Mouse (Mus musculus) cerebellum, adult (tissue): ENCODE data around the gene Tap2.
"Not testable (repeated sequence)": the region's sequence is repeated elsewhere in the genome, so short reads cannot be mapped to it uniquely, and the experiment has no call there.

ENCODE experiments used
- ATAC-seq: cut with Nextera tagmentation; 2 replicates; pipeline ENCODE4 v1.9.2; 2017; ENCODE audit warnings: mild to moderate bottlenecking, moderate library complexity, mixed read lengths; ENCODE audit not compliant: insufficient number of reproducible peaks, low FRiP score, low TSS enrichment

Tap2 gene

GRCm38 (mm10) chr17:34209680-34210079 is 6.4 kb downstream of the Tap2 start:
- ATAC-seq = no peak

- no peak for ATAC-seq
These were observed 7.3 kb downstream of the Tap2 start for GRCm38 (mm10) chr17:34210599-34210998.

DNA sequence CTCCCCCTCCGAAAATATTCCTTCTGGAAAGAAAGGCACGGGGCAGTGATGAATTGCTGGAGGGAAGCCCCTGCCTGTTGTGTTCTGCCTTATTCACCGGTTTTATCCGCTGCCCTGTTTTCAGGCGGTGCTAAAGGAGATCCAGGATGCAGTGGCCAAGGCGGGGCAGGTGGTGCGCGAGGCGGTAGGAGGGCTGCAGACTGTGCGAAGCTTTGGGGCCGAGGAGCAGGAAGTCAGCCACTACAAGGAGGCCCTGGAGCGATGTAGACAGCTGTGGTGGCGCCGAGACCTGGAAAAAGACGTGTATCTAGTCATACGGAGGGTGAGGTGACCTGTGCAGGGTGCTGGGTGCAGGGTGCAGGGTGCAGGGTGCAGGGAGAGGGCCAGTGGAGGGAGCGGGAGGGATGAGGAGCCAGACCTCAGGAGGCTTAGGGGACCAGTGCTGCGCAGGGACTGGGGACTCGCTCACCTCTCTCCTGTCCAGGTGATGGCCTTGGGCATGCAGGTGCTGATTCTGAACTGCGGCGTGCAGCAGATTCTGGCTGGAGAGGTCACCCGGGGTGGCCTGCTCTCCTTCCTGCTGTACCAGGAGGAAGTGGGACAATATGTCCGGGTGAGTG is 8.5 kb downstream of the Tap2 start:
- ATAC-seq = no peak

DNA sequence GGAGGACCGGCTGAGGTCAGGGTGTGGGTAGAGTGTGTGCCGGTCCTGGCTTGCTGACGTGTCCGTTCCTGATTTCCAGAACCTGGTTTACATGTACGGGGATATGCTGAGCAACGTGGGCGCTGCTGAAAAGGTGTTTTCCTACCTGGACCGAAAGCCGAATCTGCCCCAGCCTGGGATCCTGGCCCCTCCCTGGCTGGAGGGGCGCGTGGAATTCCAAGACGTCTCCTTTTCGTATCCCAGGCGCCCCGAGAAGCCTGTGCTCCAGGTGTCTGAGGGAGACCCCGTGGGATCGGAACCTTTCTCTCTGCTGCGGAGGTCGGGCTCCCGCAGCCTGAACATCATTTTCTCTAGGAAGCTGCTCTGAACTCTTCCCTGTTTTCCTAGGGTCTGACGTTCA is 10.6 kb downstream of the Tap2 start:
- no peak for ATAC-seq

GRCm38 (mm10) chr17:34215176-34215575 is 11.8 kb downstream of the Tap2 start:
- ATAC-seq = no peak

DNA sequence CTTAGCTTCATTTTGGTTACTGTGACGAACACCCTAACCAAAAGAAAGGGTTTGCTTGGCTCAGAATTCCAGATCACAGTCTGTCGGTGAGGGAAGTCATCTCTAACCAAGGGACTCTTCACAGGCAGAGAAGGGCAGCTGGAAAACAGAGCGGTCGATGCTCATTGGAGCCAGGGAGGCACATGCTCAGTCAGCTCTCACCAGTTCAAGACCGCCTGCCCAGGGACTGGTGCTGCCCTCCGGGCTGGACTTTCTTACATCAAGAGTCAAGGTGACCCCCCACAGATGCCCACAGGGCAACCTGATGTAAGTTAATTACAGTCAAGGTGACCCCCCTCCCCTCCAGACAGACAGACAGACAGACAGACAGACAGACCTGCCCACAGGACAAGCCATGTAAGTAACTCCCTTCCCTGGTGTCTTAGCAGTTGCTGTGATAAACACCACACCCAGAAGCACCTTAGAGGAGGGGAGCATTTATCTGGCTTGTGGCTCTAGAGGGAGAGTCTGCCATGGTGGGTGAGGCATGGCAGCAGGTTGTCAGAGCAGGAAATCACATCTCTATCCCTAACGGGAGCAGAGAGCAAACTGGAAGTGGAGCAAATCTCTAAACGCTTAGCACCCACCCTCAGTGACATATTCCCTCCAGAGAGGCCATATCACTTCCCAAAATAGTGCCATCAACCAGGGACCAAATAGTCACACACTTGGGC is 14.0 kb downstream of the Tap2 start:
- no peak for ATAC-seq

- ATAC-seq = no peak
These were observed 14.7 kb downstream of the Tap2 start for GRCm38 (mm10) chr17:34217986-34218385.

GRCm38 (mm10) chr17:34218675-34219074 is 15.3 kb downstream of the Tap2 start:
- no peak for ATAC-seq

DNA sequence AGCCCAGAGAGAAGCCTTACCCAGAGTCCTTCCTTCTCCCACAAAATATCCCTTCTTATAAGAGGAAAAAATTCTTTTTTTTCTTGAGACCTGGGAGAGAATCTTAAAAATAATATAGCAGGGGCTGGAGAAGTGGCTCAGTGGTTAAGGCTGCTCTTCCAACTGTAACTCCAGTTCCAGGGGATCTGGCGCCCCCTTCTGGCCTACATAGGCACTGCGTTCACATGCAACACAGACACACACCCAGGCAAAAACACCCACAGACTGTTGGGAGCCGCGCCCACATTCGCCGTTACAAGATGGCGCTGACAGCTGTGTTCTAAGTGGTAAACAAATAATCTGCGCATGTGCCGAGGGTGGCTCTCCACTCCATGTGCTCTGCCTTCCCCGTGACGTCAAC is 15.8 kb downstream of the Tap2 start:
- ATAC-seq = not testable (repeated sequence)

DNA sequence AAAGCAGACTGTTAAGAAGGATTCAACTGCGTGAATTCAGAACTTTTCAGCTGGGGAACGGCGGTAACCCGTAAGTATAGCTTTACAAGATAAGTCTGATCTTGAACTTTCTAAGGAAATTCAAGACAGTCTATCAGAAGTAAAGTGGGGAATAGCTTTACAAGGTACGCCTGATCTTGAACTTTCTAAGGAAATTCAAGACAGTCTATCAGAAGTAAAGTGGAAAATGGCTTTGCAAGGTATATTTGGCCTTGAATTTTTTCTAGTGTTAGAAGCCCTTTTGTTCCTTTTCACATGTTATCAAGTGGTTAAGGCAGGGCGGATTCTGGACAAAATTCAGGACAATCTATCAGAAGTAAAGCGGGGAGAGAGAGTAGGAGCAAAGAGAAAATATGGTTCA is 16.5 kb downstream of the Tap2 start:
- ATAC-seq = not testable (repeated sequence)

DNA sequence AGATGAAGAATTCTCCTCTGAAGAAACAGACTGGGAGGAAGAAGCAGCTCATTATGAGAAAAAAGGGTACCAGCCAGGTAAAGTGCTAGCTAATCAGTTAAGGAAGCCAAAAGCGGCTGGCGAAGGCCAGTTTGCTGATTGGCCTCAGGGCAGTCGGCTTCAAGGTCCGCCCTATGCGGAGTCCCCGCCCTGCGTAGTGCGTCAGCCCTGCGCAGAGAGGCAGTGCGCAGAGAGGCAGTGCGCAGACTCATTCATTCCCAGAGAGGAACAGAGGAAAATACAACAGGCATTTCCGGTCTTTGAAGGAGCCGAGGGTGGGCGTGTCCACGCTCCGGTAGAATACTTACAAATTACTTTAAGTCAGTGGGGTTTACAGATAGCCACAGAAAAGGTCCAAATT is 17.1 kb downstream of the Tap2 start:
- ATAC-seq = not testable (repeated sequence)

DNA sequence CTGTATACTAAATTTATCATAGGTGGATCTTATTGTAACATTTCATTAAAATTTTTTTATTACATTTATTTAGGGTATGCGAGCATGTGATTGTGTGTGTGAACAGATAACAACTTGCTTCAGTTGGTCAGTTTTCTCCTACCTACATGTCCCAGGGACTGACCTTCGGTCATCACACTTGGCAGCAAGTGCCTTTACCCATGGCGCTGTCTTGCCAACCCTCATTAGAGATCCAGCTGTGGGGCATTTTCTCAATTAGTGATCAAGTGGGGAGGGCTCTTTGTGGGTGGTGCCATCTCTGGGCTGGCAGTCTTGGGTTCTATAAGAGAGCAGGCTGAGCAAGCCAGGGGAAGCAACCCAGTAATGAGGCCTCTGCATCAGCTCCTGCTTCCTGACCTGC is 21.5 kb downstream of the Tap2 start:
- ATAC-seq = no peak

- no peak for ATAC-seq
These were observed 22.1 kb downstream of the Tap2 start for GRCm38 (mm10) chr17:34225426-34225825.

GRCm38 (mm10) chr17:34225911-34226310 is 22.6 kb downstream of the Tap2 start:
- ATAC-seq = not testable (repeated sequence)

DNA sequence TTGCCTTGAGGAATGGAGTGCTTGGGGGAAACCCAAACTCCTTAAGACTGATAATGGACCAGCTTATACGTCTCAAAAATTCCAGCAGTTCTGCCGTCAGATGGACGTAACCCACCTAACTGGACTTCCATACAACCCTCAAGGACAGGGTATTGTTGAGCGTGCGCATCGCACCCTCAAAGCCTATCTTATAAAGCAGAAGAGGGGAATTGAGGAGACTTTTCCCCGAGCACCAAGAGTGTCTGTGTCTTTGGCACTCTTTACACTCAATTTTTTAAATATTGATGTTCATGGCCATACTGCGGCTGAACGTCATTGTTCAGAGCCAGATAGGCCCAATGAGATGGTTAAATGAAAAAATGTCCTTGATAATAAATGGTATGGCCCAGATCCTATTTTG is 27.6 kb downstream of the Tap2 start:
- not testable (repeated sequence) for ATAC-seq

DNA sequence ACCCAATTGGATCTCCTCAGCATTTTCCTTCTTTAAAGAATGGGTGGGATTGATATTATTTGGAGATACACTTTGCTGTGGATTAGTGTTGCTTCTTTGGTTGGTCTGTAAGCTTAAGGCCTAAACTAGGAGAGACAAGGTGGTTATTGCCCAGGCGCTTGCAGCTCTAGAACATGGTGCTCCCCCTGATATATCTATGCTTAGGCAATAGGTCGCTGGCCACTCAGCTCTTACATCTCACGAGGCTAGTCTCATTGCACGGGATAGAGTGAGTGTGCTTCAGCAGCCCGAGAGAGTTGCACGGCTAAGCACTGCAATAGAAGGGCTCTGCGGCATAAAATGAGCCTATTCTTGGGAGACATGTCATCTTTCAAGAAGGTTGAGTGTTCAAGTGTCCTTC is 28.7 kb downstream of the Tap2 start:
- not testable (repeated sequence) for ATAC-seq

DNA sequence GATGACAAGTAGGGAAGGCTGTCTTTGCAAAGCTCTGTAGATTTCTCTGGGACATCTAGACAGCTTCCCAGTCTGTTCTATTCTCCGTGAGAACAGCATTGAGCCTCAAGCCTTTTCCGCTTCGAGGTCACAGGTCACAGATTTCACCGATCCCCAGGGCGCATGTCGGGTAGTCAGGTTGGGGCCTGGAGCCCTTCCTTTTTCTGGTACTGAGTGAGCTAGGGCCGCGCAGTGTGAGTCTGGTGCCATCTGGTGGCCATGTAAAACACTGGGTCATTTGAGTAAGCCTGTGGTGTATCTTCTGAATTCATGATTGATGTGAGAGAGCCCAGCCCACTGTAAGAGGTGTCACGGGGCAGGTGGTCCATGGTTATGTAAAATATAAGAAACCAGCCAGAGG is 31.6 kb downstream of the Tap2 start:
- no peak; the same call in 1 of the 2 replicates for ATAC-seq

GRCm38 (mm10) chr17:34236691-34237090 is 33.4 kb downstream of the Tap2 start:
- ATAC-seq = no peak

DNA sequence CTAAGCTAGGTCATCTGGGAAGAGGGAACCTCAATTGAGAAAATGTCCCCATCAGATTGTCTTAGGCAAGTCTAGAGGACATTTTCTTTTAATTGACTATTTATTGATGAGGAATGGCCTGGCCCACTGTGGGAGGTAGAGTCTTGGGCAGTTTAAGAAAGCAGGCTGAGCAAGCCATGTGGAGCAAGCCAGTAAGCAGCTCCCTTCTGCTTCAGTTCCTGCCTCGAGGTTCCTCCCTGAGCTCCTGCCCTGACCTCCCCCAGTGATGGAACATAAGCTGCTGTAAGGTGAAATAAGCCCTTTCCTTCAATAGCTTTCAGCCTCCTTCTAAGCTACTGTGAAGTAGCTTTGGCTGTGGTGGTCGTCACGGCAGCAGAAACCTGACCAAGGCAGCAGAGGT is 34.4 kb downstream of the Tap2 start:
- ATAC-seq = no peak

GRCm38 (mm10) chr17:34238706-34239105 is 35.4 kb downstream of the Tap2 start, which contains the start of gene H2-Ob:
TSS of gene H2-Ob (plus strand) at chr17:34238903.
- ATAC-seq = no peak

- no peak for ATAC-seq
These were observed 36.3 kb downstream of the Tap2 start for GRCm38 (mm10) chr17:34239601-34240041.

- ATAC-seq = no peak
These were observed 37.0 kb downstream of the Tap2 start for GRCm38 (mm10) chr17:34240366-34240765.
